Mouse (Mus musculus) liver, embryonic 12.5 days (tissue): ENCODE measurements around the gene Ajm1. TPM values are rescaled to one million over a fixed set of nuclear protein-coding genes. Genes with fewer than 3 reads are reported as not detected.
"Not testable (repeated sequence)": the region's sequence is repeated elsewhere in the genome, so short reads cannot be mapped to it uniquely, and the experiment has no call there.

Experiments
- ATAC-seq: fragments of 200-750 bp; cut with Nextera tagmentation; 2 replicates; pipeline ENCODE4 v1.8.0; 2017; ENCODE audit warnings: moderate number of reproducible peaks, mild to moderate bottlenecking, moderate library complexity
- H3K27ac ChIP-seq: fragments of 300-500 bp; sonication (generic); 2 replicates; pipeline ENCODE4 v1.5.1; 2016; ENCODE audit warnings: mild to moderate bottlenecking
- H3K27me3 ChIP-seq: fragments of 300-500 bp; sonication (generic); replicated peaks from 2 replicates; pipeline ENCODE4 v1.6.1; 2016; ENCODE audit warnings: mild to moderate bottlenecking, moderate library complexity
- H3K36me3 ChIP-seq: fragments of 300-500 bp; sonication (generic); 2 replicates; pipeline ENCODE4 v1.6.1; 2016; ENCODE audit warnings: mild to moderate bottlenecking, moderate library complexity
- H3K4me1 ChIP-seq: fragments of 300-500 bp; sonication (generic); 2 replicates; pipeline ENCODE4 v1.6.1; 2016
- H3K4me2 ChIP-seq: fragments of 300-500 bp; sonication (generic); 2 replicates; pipeline ENCODE4 v1.6.1; 2016; ENCODE audit warnings: mild to moderate bottlenecking, moderate library complexity
- H3K4me3 ChIP-seq: fragments of 300-500 bp; sonication (generic); 2 replicates; pipeline ENCODE4 v1.5.1; 2016; ENCODE audit warnings: mild to moderate bottlenecking, moderate library complexity
- H3K9ac ChIP-seq: fragments of 300-500 bp; sonication (generic); 2 replicates; pipeline ENCODE4 v1.6.1; 2016; ENCODE audit warnings: mild to moderate bottlenecking, moderate library complexity
- H3K9me3 ChIP-seq: fragments of 300-500 bp; sonication (generic); replicated peaks from 2 replicates; pipeline ENCODE4 v1.6.1; 2016; ENCODE audit warnings: mild to moderate bottlenecking, moderate library complexity
- WGBS: fragments of 180-500 bp; shearing (Covaris S2); methylation state at CpG from one replicate; pipeline ENCODE4 v1.1.7; 2016; ENCODE audit not compliant: insufficient replicate concordance; 5-methylcytosine and 5-hydroxymethylcytosine counted together
- polyA plus RNA-seq: library from polyadenylated mRNA; unstranded; fragments of >200 nt; fragmentation: Nextera tagmentation; extraction: Ambion mirVana; gene quantifications from 2 replicates; pipeline ENCODE4 v1.2.1, GENCODE M21; 2016

Ajm1 gene
- polyA plus RNA-seq, 1 experiment from 2014 or later: not detected

GRCm38 (mm10) chr2:25557221-25557963 lies 24.2 kb downstream of the Ajm1 start, which contains the start of gene Edf1:
Gene Edf1, plus strand, starts transcription at chr2:25557847.
- under 1% methylated on average over 61 of the region's 61 CpGs for WGBS

DNA sequence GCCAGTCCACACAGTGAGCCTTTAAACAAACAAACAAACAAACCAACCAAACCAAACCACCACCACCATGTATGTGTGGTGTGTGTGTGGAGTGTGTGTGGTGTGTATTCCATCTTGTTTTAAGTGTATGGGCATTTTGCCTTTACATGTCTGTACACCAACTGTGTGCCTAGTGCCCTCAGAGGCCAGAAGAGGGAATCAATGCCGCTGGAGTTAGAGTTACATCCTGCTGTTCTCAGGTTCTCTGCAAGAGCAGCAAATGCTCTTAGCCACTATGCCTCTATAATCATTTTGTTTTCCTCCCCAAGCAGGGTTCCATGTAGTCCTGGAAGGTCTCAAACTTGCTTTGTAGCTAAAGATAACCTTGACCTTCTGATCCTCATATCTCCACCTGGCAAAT lies 25.3 kb downstream of the Ajm1 start:
- peaks cover 29% of the 10 kb centered on the region for H3K4me1 ChIP-seq
- 38% methylated on average over 1 of the region's 1 CpGs for WGBS
- 0 out of 2 replicates have a peak overlapping the region, but pooled peaks have one; percentile 55 for H3K27ac ChIP-seq
- no peaks in the 10 kb centered on the region for H3K27me3 ChIP-seq
- no peaks in the 10 kb centered on the region for H3K9me3 ChIP-seq
- peak overlapping the region; percentile 81; the same call in 1 of the 2 replicates for H3K4me2 ChIP-seq
- H3K4me3 ChIP-seq: no peak overlapping the region
- H3K36me3 ChIP-seq: peaks cover 22% of the 10 kb centered on the region
- no peak for ATAC-seq
- no peak overlapping the region for H3K9ac ChIP-seq

More at GRCm38 (mm10) chr2:25557221-25557963, 24.2 kb downstream of the Ajm1 start, which contains the start of gene Edf1:
- Histone ChIP-seq H3K9ac (peak within 1 kb of the TSS; percentile 95), H3K9me3 (no peaks in the 10 kb centered on the region), H3K27me3 (no peaks in the 10 kb centered on the region), H3K27ac (peak within 1 kb of the TSS; percentile 84), H3K4me1 (peaks cover 30% of the 10 kb centered on the region), H3K4me2 (peak within 1 kb of the TSS; percentile 81), H3K36me3 (peaks cover 33% of the 10 kb centered on the region), H3K4me3 (peak within 1 kb of the TSS; percentile 92)
- peak; percentile 98 for ATAC-seq

DNA sequence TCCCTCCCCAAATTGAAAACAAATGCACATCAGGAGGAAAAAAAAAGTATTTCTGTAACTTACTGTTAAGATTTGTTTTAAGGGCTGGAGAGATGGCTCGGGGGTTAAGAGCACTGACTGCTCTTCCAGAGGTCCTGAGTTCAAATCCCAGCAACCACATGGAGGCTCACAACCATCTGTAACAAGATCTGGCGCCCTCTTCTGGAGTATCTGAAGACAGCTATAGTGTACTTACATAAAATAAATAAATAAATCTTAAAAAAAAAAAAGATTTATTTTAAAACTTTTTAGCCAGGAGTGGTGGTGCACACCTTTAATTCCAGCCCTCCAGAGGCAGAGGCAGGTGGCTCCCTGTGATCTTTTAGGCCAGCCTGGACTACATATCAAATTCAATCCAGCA lies 26.1 kb downstream of the Ajm1 start:
- 27% methylated on average over 2 of the region's 2 CpGs for WGBS
- not testable (repeated sequence) for H3K9me3 ChIP-seq

GRCm38 (mm10) chr2:25553171-25553786 lies 28.3 kb downstream of the Ajm1 start:
- ATAC-seq, H3K4me3 ChIP-seq, H3K9ac ChIP-seq, H3K36me3 ChIP-seq, H3K27me3 ChIP-seq, H3K27ac ChIP-seq, H3K9me3 ChIP-seq, H3K4me2 ChIP-seq: not testable (repeated sequence)
- peaks cover 15% of the 10 kb centered on the region for H3K4me1 ChIP-seq
- 70% methylated on average over 4 of the region's 4 CpGs for WGBS

More for the DNA sequence above, 26.1 kb downstream of the Ajm1 start:
- H3K4me1 ChIP-seq: peaks cover 29% of the 10 kb centered on the region
- H3K27me3 ChIP-seq, H3K4me3 ChIP-seq, H3K27ac ChIP-seq, H3K4me2 ChIP-seq, H3K9ac ChIP-seq, ATAC-seq: not testable (repeated sequence)
- peaks cover 14% of the 10 kb centered on the region for H3K36me3 ChIP-seq

DNA sequence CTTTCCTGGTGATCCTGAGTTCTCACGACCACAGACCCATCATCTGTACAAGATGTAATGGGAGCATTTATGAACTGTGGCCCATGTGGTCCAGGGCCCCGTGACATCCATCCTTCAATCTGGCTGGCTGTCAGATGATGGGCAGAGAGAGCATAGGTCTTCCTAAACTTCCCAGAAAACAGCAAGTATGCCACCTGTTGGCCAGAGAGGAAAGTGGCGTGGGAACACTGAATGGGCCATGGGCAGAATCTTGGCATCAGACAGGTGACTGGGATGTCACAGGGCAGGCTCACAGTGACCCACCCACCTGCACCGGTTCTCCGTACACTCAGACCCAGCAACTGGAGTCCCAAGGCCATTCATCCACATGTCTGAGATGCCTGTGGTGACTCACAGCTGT lies 30.4 kb downstream of the Ajm1 start:
- ATAC-seq: no peak
- Histone ChIP-seq H3K9ac (no peak overlapping the region), H3K4me1 (peaks cover 6% of the 10 kb centered on the region), H3K36me3 (no peaks in the 10 kb centered on the region), H3K9me3 (no peaks in the 10 kb centered on the region), H3K27ac (no peak overlapping the region), H3K4me3 (no peak overlapping the region), H3K27me3 (0 out of 2 replicates have a peak, but pooled peaks cover 4% of the 10 kb centered on the region), H3K4me2 (no peak overlapping the region)
- 35% methylated on average over 5 of the region's 5 CpGs for WGBS

DNA sequence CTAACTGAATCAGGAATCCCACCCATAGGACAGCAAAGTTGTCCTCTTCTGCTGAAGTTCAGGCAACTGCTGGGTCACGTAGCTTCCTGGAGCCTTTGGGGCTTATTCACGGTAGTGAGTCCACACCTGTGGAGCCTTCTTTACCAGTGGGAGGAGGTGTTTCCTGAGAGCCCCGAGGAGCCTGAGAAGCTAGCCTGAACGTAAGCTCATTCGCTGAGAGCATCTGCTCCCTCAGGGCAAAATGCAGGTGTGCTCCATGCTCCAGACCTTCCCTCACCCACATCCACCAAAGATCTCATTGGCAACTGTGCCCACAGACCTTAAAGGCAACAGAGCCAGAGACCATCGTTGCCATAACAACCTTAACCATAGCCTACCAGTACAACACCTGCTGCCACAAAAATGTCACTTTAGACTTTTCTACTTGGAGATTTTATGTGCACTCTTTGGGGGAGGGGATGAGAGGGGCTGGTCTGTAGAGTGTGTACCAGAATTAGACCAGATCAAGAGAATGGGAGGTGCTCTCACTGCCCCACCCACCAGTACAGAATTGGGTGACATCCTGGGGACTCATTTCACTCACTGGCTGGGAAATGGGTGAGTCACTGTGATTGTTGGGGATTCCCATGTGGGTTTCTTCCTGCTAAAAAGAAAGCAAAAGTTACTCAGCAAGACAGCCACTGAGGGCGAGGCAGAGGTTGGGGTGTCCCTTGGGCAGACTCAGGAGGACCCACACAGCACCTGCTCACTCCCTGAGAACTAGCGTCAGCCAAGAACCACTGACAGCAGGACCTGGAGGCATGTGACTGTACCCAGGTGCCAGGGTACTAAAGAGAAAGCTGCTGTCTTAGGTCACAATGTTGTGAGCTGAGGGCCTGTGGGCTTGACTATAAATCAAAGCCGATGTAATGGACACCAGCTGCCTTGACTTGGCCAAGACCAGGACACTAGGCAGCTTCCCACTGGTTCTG lies 32.3 kb downstream of the Ajm1 start:
- WGBS: 66% methylated on average over 9 of the region's 9 CpGs
- H3K36me3 ChIP-seq: peaks cover 7% of the 10 kb centered on the region; the same call in 1 of the 2 replicates

GRCm38 (mm10) chr2:25546811-25547491 lies 34.6 kb downstream of the Ajm1 start, which contains the start of gene Traf2:
Gene Traf2, minus strand, starts transcription at chr2:25546940.
- peaks cover 7% of the 10 kb centered on the region for H3K36me3 ChIP-seq
- peak within 1 kb of the TSS; percentile 85 for H3K27ac ChIP-seq
- ATAC-seq: peak; percentile 100
- no peaks in the 10 kb centered on the region for H3K9me3 ChIP-seq
- H3K27me3 ChIP-seq: 0 out of 2 replicates have a peak, but pooled peaks cover 4% of the 10 kb centered on the region
- peak within 1 kb of the TSS; percentile 74 for H3K4me3 ChIP-seq
- peak within 1 kb of the TSS; percentile 87 for H3K9ac ChIP-seq
- peaks cover 33% of the 10 kb centered on the region for H3K4me1 ChIP-seq
- 3% methylated on average over 48 of the region's 48 CpGs for WGBS
- peak within 1 kb of the TSS; percentile 71 for H3K4me2 ChIP-seq

More for the DNA sequence above, 32.3 kb downstream of the Ajm1 start:
- H3K27ac ChIP-seq: no peak overlapping the region
- peaks cover 22% of the 10 kb centered on the region for H3K4me1 ChIP-seq
- no peak overlapping the region for H3K9ac ChIP-seq
- H3K9me3 ChIP-seq: no peaks in the 10 kb centered on the region
- ATAC-seq: no peak
- H3K4me3 ChIP-seq: no peak overlapping the region
- H3K27me3 ChIP-seq: 0 out of 2 replicates have a peak, but pooled peaks cover 4% of the 10 kb centered on the region
- no peak overlapping the region for H3K4me2 ChIP-seq

- peaks cover 7% of the 10 kb centered on the region for H3K36me3 ChIP-seq
- peak overlapping the region; percentile 74 for H3K4me3 ChIP-seq
- peaks cover 37% of the 10 kb centered on the region for H3K4me1 ChIP-seq
- peak overlapping the region; percentile 85 for H3K27ac ChIP-seq
- 5% methylated on average over 43 of the region's 43 CpGs for WGBS
- H3K9me3 ChIP-seq: no peaks in the 10 kb centered on the region
- H3K27me3 ChIP-seq: 0 out of 2 replicates have a peak, but pooled peaks cover 4% of the 10 kb centered on the region
- peak overlapping the region; percentile 87 for H3K9ac ChIP-seq
- peak; percentile 74 for ATAC-seq
- H3K4me2 ChIP-seq: peak overlapping the region; percentile 71
Measured at GRCm38 (mm10) chr2:25545996-25546810, 35.4 kb downstream of the Ajm1 start.

DNA sequence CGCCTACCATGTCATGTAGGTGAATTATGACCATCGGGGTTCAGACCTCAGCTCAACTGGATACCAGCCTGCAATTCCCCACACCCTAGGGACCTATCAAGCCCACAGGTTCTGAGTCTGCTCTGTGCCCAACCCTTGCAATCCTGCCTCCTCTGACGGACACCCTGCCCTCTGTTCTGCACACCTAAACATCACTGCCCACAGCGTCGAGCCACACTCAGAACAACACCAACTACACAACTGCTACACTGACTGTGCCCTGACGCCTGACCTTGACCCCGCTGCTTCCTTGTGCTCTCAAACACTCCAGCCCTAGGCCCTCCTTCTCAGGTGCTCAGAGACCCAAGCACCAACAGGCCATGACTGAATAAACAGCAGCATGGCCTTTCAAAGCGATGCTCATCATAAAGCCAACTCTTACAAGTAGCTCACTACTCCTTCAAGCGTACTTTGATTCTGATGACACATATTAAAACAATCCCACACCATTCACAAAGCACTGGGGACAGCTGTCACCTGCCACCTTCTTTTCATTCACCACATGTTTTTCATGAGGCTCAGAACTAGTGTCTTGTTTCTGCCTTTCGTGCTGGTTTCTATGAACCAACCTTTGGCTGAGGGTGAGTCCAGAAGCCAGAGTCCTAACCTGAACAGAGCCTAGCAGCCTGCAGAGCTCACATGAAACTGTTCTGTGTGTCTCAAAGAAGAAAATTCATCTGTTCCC lies 39.8 kb downstream of the Ajm1 start:
- Histone ChIP-seq H3K9me3 (no peaks in the 10 kb centered on the region), H3K27ac (no peak overlapping the region), H3K4me2 (no peak overlapping the region), H3K36me3 (peaks cover 37% of the 10 kb centered on the region), H3K9ac (no peak overlapping the region), H3K27me3 (no peaks in the 10 kb centered on the region), H3K4me1 (peaks cover 33% of the 10 kb centered on the region), H3K4me3 (no peak overlapping the region)
- 79% methylated on average over 10 of the region's 10 CpGs for WGBS
- no peak for ATAC-seq

DNA sequence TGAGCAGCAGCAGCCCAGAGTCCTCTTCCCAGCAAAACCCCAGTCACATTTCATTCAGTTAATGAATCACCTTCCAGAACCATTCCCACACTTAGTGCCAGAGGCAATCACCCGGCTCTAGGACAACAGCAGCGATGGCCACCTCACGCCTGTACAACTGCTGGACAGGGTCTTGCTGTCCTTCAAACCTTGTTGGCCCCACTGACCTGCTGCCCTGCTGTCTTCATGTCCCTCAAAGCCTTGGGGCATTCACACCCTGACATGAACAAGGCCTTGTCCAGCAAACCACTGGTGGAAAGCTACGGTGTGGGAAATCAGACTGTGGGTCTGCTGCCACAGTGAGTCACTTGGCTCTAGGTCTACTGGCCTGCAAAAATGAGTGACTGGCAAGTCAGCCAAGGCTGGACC lies 41.0 kb downstream of the Ajm1 start:
- ATAC-seq: no peak
- Histone ChIP-seq H3K9ac (no peak overlapping the region), H3K4me1 (peaks cover 27% of the 10 kb centered on the region), H3K9me3 (no peaks in the 10 kb centered on the region), H3K4me2 (no peak overlapping the region), H3K27me3 (no peaks in the 10 kb centered on the region), H3K36me3 (peaks cover 50% of the 10 kb centered on the region), H3K27ac (no peak overlapping the region), H3K4me3 (no peak overlapping the region)
- WGBS: 85% methylated on average over 4 of the region's 4 CpGs
